Comparison of ENCODE assay signal across 29 mouse cellular contexts in genomic region chr6:142802617-142803525, GRCm38 (mm10). TPM values are rescaled to one million over a fixed set of nuclear protein-coding genes. Genes with fewer than 3 reads are reported as not detected.
A peak's percentile ranks its signal among the peaks of the same experiment; 100 is the strongest.
DNase-seq lines count a peak whose midpoint lies in the region; ATAC-seq and TF ChIP-seq lines count a peak whose summit lies in the region.
"Had no signal": no experiment of that assay in that cellular context is flagged by ENCODE, and none has a peak within 500 bp of the region (broad histone marks: within the 10 kb centered on the region; RNA-seq: fewer than 3 reads in every experiment).

No protein-coding gene starts in this region.

- no peak overlapping the region for H3K4me3 ChIP-seq in intestine, postnatal 0 days (ENCODE audit: low read depth, low read length)
- no peak overlapping the region for H3K4me3 ChIP-seq in intestine, embryonic 16.5 days (ENCODE audit: low read length)
- H3K4me3 ChIP-seq in liver, adult 2 months (ENCODE audit: insufficient read depth, low read depth, low read length), result no peak overlapping the region
- H3K4me3 ChIP-seq in liver, embryonic 12.5 days, result no peak overlapping the region
- H3K4me3 ChIP-seq in embryonic facial prominence, embryonic 11.5 days (ENCODE audit: low read depth, low read length), result no peak overlapping the region
- H3K4me3 ChIP-seq: forebrain, embryonic 12.5 days; gastrocnemius, adult 2 months; heart, embryonic 15.5 days; hindbrain, embryonic 15.5 days; intestine, embryonic 15.5 days; left cerebral cortex, adult 2 months; limb, embryonic 15.5 days; neural tube, embryonic 12.5 days had no signal

- no peaks in the 10 kb centered on the region for H3K27me3 ChIP-seq in intestine, postnatal 0 days (replicated peaks; ENCODE audit: control insufficient read depth, insufficient read depth, low read length)
- no peaks in the 10 kb centered on the region for H3K27me3 ChIP-seq in intestine, embryonic 16.5 days (replicated peaks; ENCODE audit: control insufficient read depth, insufficient read depth, low read length)
- H3K27me3 ChIP-seq in liver, adult 2 months (ENCODE audit: control insufficient read depth, insufficient read depth, low read length), result no peaks in the 10 kb centered on the region
- no peaks in the 10 kb centered on the region for H3K27me3 ChIP-seq in liver, embryonic 12.5 days (replicated peaks)
- no peaks in the 10 kb centered on the region for H3K27me3 ChIP-seq in embryonic facial prominence, embryonic 11.5 days (ENCODE audit: control insufficient read depth, insufficient read depth, low read length)
- H3K27me3 ChIP-seq: heart, embryonic 15.5 days; hindbrain, embryonic 15.5 days; intestine, embryonic 15.5 days; limb, embryonic 15.5 days; neural tube, embryonic 12.5 days had no signal

- 36% methylated on average over 11 of the region's 11 CpGs for WGBS in intestine, postnatal 0 days
- WGBS in intestine, embryonic 16.5 days, result 46% methylated on average over 11 of the region's 11 CpGs
- 19% methylated on average over 11 of the region's 11 CpGs for WGBS in liver, adult 2 months
- 56% methylated on average over 11 of the region's 11 CpGs for WGBS in liver, embryonic 12.5 days (ENCODE audit: insufficient replicate concordance)
- 29% methylated on average over 11 of the region's 11 CpGs for WGBS in embryonic facial prominence, embryonic 11.5 days

- TF ChIP-seq POLR2A in liver, adult 2 months (IDR thresholded peaks at IDR 0.05; ENCODE audit: extremely low read depth, insufficient read depth, low read length), result no peak

- TF ChIP-seq CTCF in intestine, postnatal 0 days (IDR thresholded peaks at IDR 0.05; ENCODE audit: low read depth), result no peak
- no peak for TF ChIP-seq CTCF in liver, adult 2 months (IDR thresholded peaks at IDR 0.05; ENCODE audit: low read depth, low read length)

- H3K27ac ChIP-seq in intestine, postnatal 0 days (ENCODE audit: low read depth, low read length), result no peak overlapping the region
- no peak overlapping the region for H3K27ac ChIP-seq in intestine, embryonic 16.5 days (ENCODE audit: low read length)
- no peak overlapping the region for H3K27ac ChIP-seq in liver, adult 2 months (replicated peaks; ENCODE audit: insufficient read depth, low read depth, low read length)
- no peak overlapping the region for H3K27ac ChIP-seq in liver, embryonic 12.5 days
- H3K27ac ChIP-seq in embryonic facial prominence, embryonic 11.5 days (replicated peaks; ENCODE audit: low read depth, low read length), result no peak overlapping the region
- H3K27ac ChIP-seq: forebrain, embryonic 12.5 days; gastrocnemius, adult 2 months; heart, embryonic 15.5 days; hindbrain, embryonic 15.5 days; intestine, embryonic 15.5 days; left cerebral cortex, adult 2 months; limb, embryonic 15.5 days; neural tube, embryonic 12.5 days had no signal

- 0 out of 2 replicates have a peak overlapping the region, but pooled peaks have one; percentile 4 for H3K4me2 ChIP-seq in intestine, postnatal 0 days (replicated peaks; ENCODE audit: low read depth)
- no peak overlapping the region for H3K4me2 ChIP-seq in intestine, embryonic 16.5 days (ENCODE audit: low read depth, low read length)
- H3K4me2 ChIP-seq in liver, embryonic 12.5 days, result no peak overlapping the region
- H3K4me2 ChIP-seq in embryonic facial prominence, embryonic 11.5 days (ENCODE audit: low read depth, low read length), result no peak overlapping the region
- H3K4me2 ChIP-seq: forebrain, embryonic 12.5 days; heart, embryonic 15.5 days; hindbrain, embryonic 15.5 days; intestine, embryonic 15.5 days; limb, embryonic 15.5 days; lung, embryonic 14.5 days; neural tube, embryonic 12.5 days had no signal

- no peaks in the 10 kb centered on the region for H3K36me3 ChIP-seq in intestine, postnatal 0 days (ENCODE audit: control insufficient read depth, insufficient read depth)
- H3K36me3 ChIP-seq in intestine, embryonic 16.5 days (ENCODE audit: control insufficient read depth, insufficient read depth, low read length), result no peaks in the 10 kb centered on the region
- H3K36me3 ChIP-seq in liver, adult 2 months (ENCODE audit: control insufficient read depth, insufficient read depth, low read length), result no peaks in the 10 kb centered on the region
- H3K36me3 ChIP-seq in liver, embryonic 12.5 days, result no peaks in the 10 kb centered on the region
- H3K36me3 ChIP-seq in embryonic facial prominence, embryonic 11.5 days (replicated peaks; ENCODE audit: control insufficient read depth, insufficient read depth, low read depth, low read length), result no peaks in the 10 kb centered on the region
- H3K36me3 ChIP-seq: forebrain, embryonic 12.5 days; heart, embryonic 15.5 days; hindbrain, embryonic 15.5 days; intestine, embryonic 15.5 days; limb, embryonic 15.5 days; neural tube, embryonic 12.5 days had no signal

- H3K9ac ChIP-seq in intestine, postnatal 0 days (ENCODE audit: low read depth, low read length), result no peak overlapping the region
- no peak overlapping the region for H3K9ac ChIP-seq in intestine, embryonic 16.5 days (ENCODE audit: low read depth, low read length)
- H3K9ac ChIP-seq in liver, adult 2 months (ENCODE audit: low read depth, low read length), result no peak overlapping the region
- no peak overlapping the region for H3K9ac ChIP-seq in liver, embryonic 12.5 days
- H3K9ac ChIP-seq in embryonic facial prominence, embryonic 11.5 days (replicated peaks; ENCODE audit: low read length), result no peak overlapping the region
- H3K9ac ChIP-seq: forebrain, embryonic 12.5 days; heart, embryonic 15.5 days; hindbrain, embryonic 15.5 days; intestine, embryonic 15.5 days; limb, embryonic 15.5 days; lung, embryonic 14.5 days; neural tube, embryonic 12.5 days had no signal

- H3K4me1 ChIP-seq in intestine, postnatal 0 days (replicated peaks; ENCODE audit: control insufficient read depth, insufficient read depth, low read length), result 0 out of 2 replicates have a peak, but pooled peaks cover 11% of the 10 kb centered on the region
- H3K4me1 ChIP-seq in intestine, embryonic 16.5 days (ENCODE audit: control insufficient read depth, insufficient read depth, low read length), result no peaks in the 10 kb centered on the region
- H3K4me1 ChIP-seq in liver, adult 2 months (ENCODE audit: control insufficient read depth, insufficient read depth, low read length), result peaks cover 6% of the 10 kb centered on the region; the same call in 1 of the 2 replicates
- H3K4me1 ChIP-seq in liver, embryonic 12.5 days, result peaks cover 40% of the 10 kb centered on the region
- no peaks in the 10 kb centered on the region for H3K4me1 ChIP-seq in embryonic facial prominence, embryonic 11.5 days (ENCODE audit: control insufficient read depth, insufficient read depth, low read length)
- H3K4me1 ChIP-seq: heart, embryonic 15.5 days; hindbrain, embryonic 15.5 days; intestine, embryonic 15.5 days; limb, embryonic 15.5 days had no signal

- peak; percentile 37; the same call in 1 of the 2 replicates for ATAC-seq in intestine, postnatal 0 days
- ATAC-seq in intestine, embryonic 16.5 days, result no peak
- ATAC-seq in liver, embryonic 12.5 days, result no peak
- peak; percentile 61; the same call in 1 of the 2 replicates for ATAC-seq in embryonic facial prominence, embryonic 11.5 days (replicated peaks; ENCODE audit: insufficient number of reproducible peaks, low FRiP score, low TSS enrichment, low read depth)
- ATAC-seq: intestine, embryonic 15.5 days had no signal

- H3K9me3 ChIP-seq in intestine, postnatal 0 days (ENCODE audit: control insufficient read depth), result no peaks in the 10 kb centered on the region
- H3K9me3 ChIP-seq in intestine, embryonic 16.5 days (ENCODE audit: control insufficient read depth, low read length), result no peaks in the 10 kb centered on the region
- no peaks in the 10 kb centered on the region for H3K9me3 ChIP-seq in liver, embryonic 12.5 days (replicated peaks)
- H3K9me3 ChIP-seq in embryonic facial prominence, embryonic 11.5 days (replicated peaks; ENCODE audit: control insufficient read depth, low read length), result no peaks in the 10 kb centered on the region
- H3K9me3 ChIP-seq: forebrain, embryonic 12.5 days; heart, embryonic 15.5 days; hindbrain, embryonic 15.5 days; intestine, embryonic 15.5 days; limb, embryonic 15.5 days; neural tube, embryonic 12.5 days had no signal

- DNase-seq in liver, adult 2 months (ENCODE audit: extremely low read depth, low read depth, low spot score), result peak; percentile 69
- peak; percentile 30 for DNase-seq in embryonic facial prominence, embryonic 11.5 days (ENCODE audit: low spot score)
- DNase-seq in mesoderm, embryonic 11.5 days (ENCODE audit: low read depth, low spot score), result peak; percentile 21
- DNase-seq in cerebellum, adult 8-10 months, result no peak
- DNase-seq: adrenal gland, adult 2 months; cerebellum, adult 11-12 months; cerebellum, postnatal 14 days; gastrocnemius, adult 2 months; heart, postnatal 4 days; left cerebral cortex, postnatal 4 days; lung, embryonic 14.5 days; midbrain, embryonic 14.5 days; right cerebral cortex, postnatal 14 days; spleen, adult 18-20 months; thymus, postnatal 14 days had no signal

- H3K79me2 ChIP-seq in liver, adult 2 months (ENCODE audit: control insufficient read depth, insufficient read depth, low read length), result no peaks in the 10 kb centered on the region

RNA-seq across cellular contexts. Expression of gene Sult6b2, which starts 1.4 kb away (rescaled TPM):
- polyA plus RNA-seq in intestine, postnatal 0 days (2015; fragmentation: Nextera tagmentation; extraction: Ambion mirVana), result 53.2 and 63.2 TPM in 2 replicates
- 49.8 and 76.7 TPM in 2 replicates for polyA plus RNA-seq in intestine, embryonic 16.5 days (2015; fragmentation: Nextera tagmentation; extraction: Ambion mirVana)
- total RNA-seq in liver, adult 2 months (2014; rRNA removed), result not detected in 2 replicates
- not detected in 2 replicates for polyA plus RNA-seq in liver, adult 2 months (2012; rRNA removed)
- polyA plus RNA-seq in liver, embryonic 12.5 days (2016; fragmentation: Nextera tagmentation; extraction: Ambion mirVana), result 0.06 TPM in 1 of 2 replicates, not detected in the other
- not detected in 2 replicates for polyA plus RNA-seq in embryonic facial prominence, embryonic 11.5 days (2014; fragmentation: Nextera tagmentation; extraction: Ambion mirVana)
- total RNA-seq: adrenal gland, adult 2 months; gastrocnemius, adult 2 months; gastrocnemius, postnatal 4 days; heart, postnatal 4 days; left cerebral cortex, adult 2 months; megakaryocyte, adult 5-6 weeks; MEL had no signal
- polyA plus RNA-seq: adrenal gland, adult 2 months; C2C12; heart, embryonic 15.5 days; hindbrain, embryonic 15.5 days; lung, embryonic 14.5 days; midbrain, embryonic 14.5 days had no signal

RNA-seq across cellular contexts. Expression of gene Cmas, which starts 46.4 kb away (rescaled TPM):
- polyA plus RNA-seq in intestine, postnatal 0 days (2015; fragmentation: Nextera tagmentation; extraction: Ambion mirVana), result 130 and 131 TPM in 2 replicates
- 145 and 153 TPM in 2 replicates for polyA plus RNA-seq in intestine, embryonic 16.5 days (2015; fragmentation: Nextera tagmentation; extraction: Ambion mirVana)
- 36.8 and 40.1 TPM in 2 replicates for total RNA-seq in liver, adult 2 months (2014; rRNA removed)
- polyA plus RNA-seq in liver, adult 2 months (2012; rRNA removed), result 14.1 and 17.7 TPM in 2 replicates
- 157 and 159 TPM in 2 replicates for polyA plus RNA-seq in liver, embryonic 12.5 days (2016; fragmentation: Nextera tagmentation; extraction: Ambion mirVana)
- polyA plus RNA-seq in embryonic facial prominence, embryonic 11.5 days (2014; fragmentation: Nextera tagmentation; extraction: Ambion mirVana), result 97.8 and 110 TPM in 2 replicates

Comparison
In these comparisons a context has a peak if more than half of its experiments do, and no peak if none do; other contexts are left out.
1. ATAC-seq: peak in intestine, postnatal 0 days (single experiment) and embryonic facial prominence, embryonic 11.5 days (single experiment); none in intestine, embryonic 16.5 days (single experiment) and liver, embryonic 12.5 days (single experiment).
2. RNA of gene Sult6b2, which starts 1.4 kb away (polyA plus RNA-seq): 53.2 to 63.2 TPM in intestine, postnatal 0 days and 49.8 to 76.7 TPM in intestine, embryonic 16.5 days; 0.06 TPM in liver, embryonic 12.5 days, not detected in liver, adult 2 months and not detected in embryonic facial prominence, embryonic 11.5 days; every median in the first group is over 10 times any median in the second.